Comparison of ENCODE assay signal across 12 mouse cellular contexts in genomic region chr1:177175436-177175835, GRCm38 (mm10).
A peak's percentile ranks its signal among the peaks of the same experiment; 100 is the strongest.
DNase-seq lines count a peak whose midpoint lies in the region; ATAC-seq lines count a peak whose summit lies in the region.
"Had no signal": no experiment of that assay in that cellular context is flagged by ENCODE, and none has a peak within 500 bp of the region (broad histone marks: within the 10 kb centered on the region; RNA-seq: fewer than 3 reads in every experiment).

No protein-coding gene starts in this region.

- H3K27ac ChIP-seq in hindbrain, embryonic 14.5 days: no peak overlapping the region
- H3K27ac ChIP-seq: embryonic facial prominence, embryonic 12.5 days; heart, adult 2 months; left cerebral cortex, adult 2 months had no signal

- H3K9ac ChIP-seq in hindbrain, embryonic 14.5 days: no peak overlapping the region
- H3K9ac ChIP-seq: embryonic facial prominence, embryonic 12.5 days had no signal

- no peak overlapping the region for H3K4me3 ChIP-seq in hindbrain, embryonic 14.5 days (replicated peaks; ENCODE audit: low read length)
- H3K4me3 ChIP-seq: embryonic facial prominence, embryonic 12.5 days; heart, adult 2 months; left cerebral cortex, adult 2 months had no signal

- DNase-seq in cerebellum, adult 11-12 months: peak; percentile 56
- no peak for DNase-seq in cerebellum, postnatal 36 days
- peak; percentile 76 for DNase-seq in hindbrain, embryonic 14.5 days (ENCODE audit: low spot score)
- DNase-seq in left cerebral cortex, postnatal 4 days: peak; percentile 63
- peak; percentile 16 for DNase-seq in right cerebral cortex, postnatal 14 days
- no peak for DNase-seq in kidney, adult 11 months
- no peak for DNase-seq in testis, postnatal 10 days (ENCODE audit: low spot score)
- no peak for DNase-seq in B cell, adult 2 months
- DNase-seq: heart, adult 2 months; retina, postnatal 1 day had no signal

- no peaks in the 10 kb centered on the region for H3K9me3 ChIP-seq in hindbrain, embryonic 14.5 days (ENCODE audit: control insufficient read depth, low read length)
- H3K9me3 ChIP-seq: embryonic facial prominence, embryonic 12.5 days had no signal

- peak; percentile 84 for ATAC-seq in hindbrain, embryonic 14.5 days (ENCODE audit: low FRiP score)

- 0 out of 2 replicates have a peak, but pooled peaks cover 4% of the 10 kb centered on the region for H3K4me1 ChIP-seq in hindbrain, embryonic 14.5 days (replicated peaks; ENCODE audit: control insufficient read depth, insufficient read depth, low read length)

- no peaks in the 10 kb centered on the region for H3K27me3 ChIP-seq in hindbrain, embryonic 14.5 days (ENCODE audit: control insufficient read depth, insufficient read depth, low read length)
- H3K27me3 ChIP-seq: embryonic facial prominence, embryonic 12.5 days had no signal

- intact Hi-C loops in left cerebral cortex, postnatal 4 days (cut with DNase I): no loop called here

- no peaks in the 10 kb centered on the region for H3K36me3 ChIP-seq in hindbrain, embryonic 14.5 days (replicated peaks; ENCODE audit: control insufficient read depth, insufficient read depth)
- H3K36me3 ChIP-seq: embryonic facial prominence, embryonic 12.5 days had no signal

- no peak overlapping the region for H3K4me2 ChIP-seq in hindbrain, embryonic 14.5 days (replicated peaks)
- H3K4me2 ChIP-seq: embryonic facial prominence, embryonic 12.5 days had no signal

Comparison
In these comparisons a context has a peak if more than half of its experiments do, and no peak if none do; other contexts are left out.
1. DNase-seq: peak in cerebellum, adult 11-12 months (single experiment), hindbrain, embryonic 14.5 days (single experiment), left cerebral cortex, postnatal 4 days (single experiment) and right cerebral cortex, postnatal 14 days (single experiment); none in cerebellum, postnatal 36 days (0 of 2), kidney, adult 11 months (single experiment), testis, postnatal 10 days (single experiment) and B cell, adult 2 months (0 of 2).